Comparison of ENCODE assay signal across 17 mouse cellular contexts in the genomic region with DNA sequence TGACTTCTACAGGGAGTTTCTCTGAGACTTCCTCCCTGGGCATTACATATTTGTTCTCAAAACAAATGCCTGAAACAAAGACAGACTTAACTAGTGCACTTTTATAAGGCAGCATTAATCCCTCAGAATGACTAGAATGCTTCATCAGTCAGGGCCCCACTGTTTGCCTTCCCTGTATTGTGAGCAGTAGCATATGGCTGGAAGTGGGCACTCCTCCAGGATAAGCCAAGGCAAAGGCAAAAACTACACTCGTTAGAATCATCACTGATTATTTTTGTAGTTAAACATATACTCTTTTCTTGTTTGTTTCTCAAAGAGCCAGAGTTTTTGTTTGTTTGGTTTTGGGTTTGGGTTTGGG. TPM values are rescaled to one million over a fixed set of nuclear protein-coding genes. Genes with fewer than 3 reads are reported as not detected.
DNase-seq lines count a peak whose midpoint lies in the region; ATAC-seq and TF ChIP-seq lines count a peak whose summit lies in the region.
"Had no signal": no experiment of that assay in that cellular context is flagged by ENCODE, and none has a peak within 500 bp of the region (broad histone marks: within the 10 kb centered on the region; RNA-seq: fewer than 3 reads in every experiment).

No protein-coding gene starts in this region.

- peak overlapping the region; percentile 2; the same call in 1 of the 2 replicates for H3K4me3 ChIP-seq in heart, adult 2 months
- H3K4me3 ChIP-seq in kidney, embryonic 16.5 days (ENCODE audit: low read length), result no peak overlapping the region
- H3K4me3 ChIP-seq in intestine, embryonic 16.5 days (ENCODE audit: low read length), result no peak overlapping the region
- H3K4me3 ChIP-seq: midbrain, embryonic 10.5 days had no signal

- H3K36me3 ChIP-seq in heart, adult 2 months (ENCODE audit: control insufficient read depth, insufficient read depth, low read length), result peaks cover 64% of the 10 kb centered on the region
- no peaks in the 10 kb centered on the region for H3K36me3 ChIP-seq in kidney, embryonic 16.5 days (ENCODE audit: insufficient read depth, low read length)
- no peaks in the 10 kb centered on the region for H3K36me3 ChIP-seq in intestine, embryonic 16.5 days (ENCODE audit: control insufficient read depth, insufficient read depth, low read length)
- H3K36me3 ChIP-seq: midbrain, embryonic 10.5 days had no signal

- H3K4me2 ChIP-seq in kidney, embryonic 16.5 days (replicated peaks; ENCODE audit: low read depth, low read length), result no peak overlapping the region
- no peak overlapping the region for H3K4me2 ChIP-seq in intestine, embryonic 16.5 days (ENCODE audit: low read depth, low read length)

- no peak overlapping the region; the same call in 1 of the 2 replicates for H3K9ac ChIP-seq in heart, adult 2 months (ENCODE audit: low read depth, low read length)
- no peak overlapping the region for H3K9ac ChIP-seq in kidney, embryonic 16.5 days (replicated peaks; ENCODE audit: low read length)
- H3K9ac ChIP-seq in intestine, embryonic 16.5 days (ENCODE audit: low read depth, low read length), result no peak overlapping the region

- H3K27ac ChIP-seq in heart, adult 2 months, result peak overlapping the region; percentile 81
- peak overlapping the region; percentile 69 for H3K27ac ChIP-seq in kidney, embryonic 16.5 days (ENCODE audit: low read length)
- H3K27ac ChIP-seq in intestine, embryonic 16.5 days (ENCODE audit: low read length), result no peak overlapping the region; the same call in 1 of the 2 replicates
- H3K27ac ChIP-seq: hindbrain, postnatal 0 days; midbrain, embryonic 10.5 days had no signal

- TF ChIP-seq CTCF in heart, adult 2 months (IDR thresholded peaks at IDR 0.05), result no peak
- TF ChIP-seq CTCF in brain, embryonic 14.5 days (IDR thresholded peaks at IDR 0.05; ENCODE audit: borderline replicate concordance, extremely low read depth, insufficient read depth, insufficient read length), result no peak

- TF ChIP-seq EP300 in heart, adult 2 months (IDR thresholded peaks at IDR 0.05; ENCODE audit: insufficient read depth, low read depth, low read length), result no peak

- ATAC-seq in kidney, embryonic 16.5 days (ENCODE audit: low FRiP score, low TSS enrichment), result peak; percentile 51
- peak; percentile 71 for ATAC-seq in intestine, embryonic 16.5 days
- ATAC-seq: activated CD4-positive, CD25-positive, alpha-beta regulatory T cell, adult 4 months; hindbrain, postnatal 0 days had no signal

- TF ChIP-seq POLR2A in heart, adult 2 months (IDR thresholded peaks at IDR 0.05; ENCODE audit: insufficient read depth, low read depth, low read length), result no peak
- TF ChIP-seq POLR2A in brain, embryonic 14.5 days (IDR thresholded peaks at IDR 0.05; ENCODE audit: borderline replicate concordance, extremely low read depth, insufficient read depth, insufficient read length, poor library complexity, severe bottlenecking), result no peak

- intact Hi-C loops in heart, adult 2 months (cut with DNase I), result loop anchor here (2.0 kb wide), 1 partner anchor 36 kb away; no protein-coding TSS in a partner anchor

- no peaks in the 10 kb centered on the region for H3K27me3 ChIP-seq in heart, adult 2 months (ENCODE audit: control insufficient read depth, insufficient read depth, low read length)
- H3K27me3 ChIP-seq in kidney, embryonic 16.5 days (ENCODE audit: insufficient read depth, low read length), result no peaks in the 10 kb centered on the region
- H3K27me3 ChIP-seq in intestine, embryonic 16.5 days (replicated peaks; ENCODE audit: control insufficient read depth, insufficient read depth, low read length), result no peaks in the 10 kb centered on the region

- WGBS in heart, adult 2 months, result 23% methylated on average over 1 of the region's 1 CpGs
- 11% methylated on average over 1 of the region's 1 CpGs for WGBS in kidney, embryonic 16.5 days
- 16% methylated on average over 1 of the region's 1 CpGs for WGBS in intestine, embryonic 16.5 days

- H3K79me2 ChIP-seq in heart, adult 2 months (replicated peaks; ENCODE audit: control insufficient read depth, insufficient read depth, low read length), result no peaks in the 10 kb centered on the region

- DNase-seq in heart, adult 2 months, result no peak
- no peak for DNase-seq in heart, postnatal 4 days
- DNase-seq in kidney, postnatal 14 days, result no peak
- DNase-seq in brain, embryonic 14.5 days (ENCODE audit: low read depth), result peak; percentile 62
- no peak for DNase-seq in T-cell, adult 2 months (ENCODE audit: low spot score)
- DNase-seq: cerebellum, adult 11-12 months; heart, postnatal 10 days; lung, adult 2 months; right cerebral cortex, adult 18-20 months; thymus, adult 2 months had no signal

- no peaks in the 10 kb centered on the region for H3K9me3 ChIP-seq in kidney, embryonic 16.5 days (ENCODE audit: low read length)
- no peaks in the 10 kb centered on the region for H3K9me3 ChIP-seq in intestine, embryonic 16.5 days (ENCODE audit: control insufficient read depth, low read length)
- H3K9me3 ChIP-seq: midbrain, embryonic 10.5 days had no signal

- H3K4me1 ChIP-seq in heart, adult 2 months (ENCODE audit: control insufficient read depth, insufficient read depth, low read length), result peaks cover 20% of the 10 kb centered on the region
- H3K4me1 ChIP-seq in kidney, embryonic 16.5 days (ENCODE audit: insufficient read depth, low read length), result peaks cover 13% of the 10 kb centered on the region
- peaks cover 10% of the 10 kb centered on the region for H3K4me1 ChIP-seq in intestine, embryonic 16.5 days (ENCODE audit: control insufficient read depth, insufficient read depth, low read length)

RNA-seq across cellular contexts. Expression of a gene that starts 11.0 kb away (rescaled TPM):
- total RNA-seq in heart, adult 2 months (2021), result 100 to 1,000 TPM; 207 to 212 TPM
- polyA plus RNA-seq in heart, adult 2 months (2012; rRNA removed), result 483 and 602 TPM in 2 replicates
- 100 to 1,000 TPM; 462 to 484 TPM for total RNA-seq in heart, postnatal 4 days (2021)
- polyA plus RNA-seq in kidney, embryonic 16.5 days (2015; fragmentation: Nextera tagmentation; extraction: Ambion mirVana), result 87.9 and 127 TPM in 2 replicates
- polyA plus RNA-seq in brain, embryonic 14.5 days (2012; rRNA removed), result 17.6 and 25.1 TPM in 2 replicates
- 189 and 198 TPM in 2 replicates for polyA plus RNA-seq in intestine, embryonic 16.5 days (2015; fragmentation: Nextera tagmentation; extraction: Ambion mirVana)
- total RNA-seq: MEL; neutrophil, adult 5-6 weeks had no signal
- polyA plus RNA-seq: activated CD4-positive, CD25-positive, alpha-beta regulatory T cell, adult 4 months had no signal

RNA-seq across cellular contexts. Expression of a gene that starts 36.2 kb away (rescaled TPM):
- total RNA-seq in heart, adult 2 months (2021), result 10 to 100 TPM; 40.7 to 44.8 TPM
- 54.2 and 69.5 TPM in 2 replicates for polyA plus RNA-seq in heart, adult 2 months (2012; rRNA removed)
- 10 to 100 TPM; 51.3 to 54.4 TPM for total RNA-seq in heart, postnatal 4 days (2021)
- 38.1 and 40.9 TPM in 2 replicates for polyA plus RNA-seq in kidney, embryonic 16.5 days (2015; fragmentation: Nextera tagmentation; extraction: Ambion mirVana)
- polyA plus RNA-seq in brain, embryonic 14.5 days (2012; rRNA removed), result 5.8 and 6.0 TPM in 2 replicates
- 21.0 and 22.5 TPM in 2 replicates for polyA plus RNA-seq in intestine, embryonic 16.5 days (2015; fragmentation: Nextera tagmentation; extraction: Ambion mirVana)
- total RNA-seq: MEL had no signal
